In genomic region chr13:97130413-97130812, GRCm38 (mm10) we compare ENCODE assay signal across 1 mouse cellular context. TPM values are rescaled to one million over a fixed set of nuclear protein-coding genes. Genes with fewer than 3 reads are reported as not detected.
"Had no signal": no experiment of that assay in that cellular context is flagged by ENCODE, and none has a peak within 500 bp of the region (broad histone marks: within the 10 kb centered on the region; RNA-seq: fewer than 3 reads in every experiment).

No protein-coding gene starts in this region.

RNA-seq across cellular contexts. Expression of gene Gm6169, which starts 31.4 kb away (rescaled TPM):
- polyA plus RNA-seq: testis, adult 2 months had no signal
